Mouse (Mus musculus) cortical plate, adult 2 months (tissue): ENCODE data around the gene Slc6a2. TPM values are rescaled to one million over a fixed set of nuclear protein-coding genes. Genes with fewer than 3 reads are reported as not detected.

Experiments used
- H3K27ac ChIP-seq: fragments of 200-500 bp; 2 replicates; pipeline ENCODE4 v1.5.1; 2012; ENCODE audit warnings: low read length, control low read depth, inconsistent platforms; ENCODE audit not compliant: insufficient read depth
- H3K4me1 ChIP-seq: fragments of 200-500 bp; 2 replicates; pipeline ENCODE4 v1.6.1; 2011; ENCODE audit warnings: low read length; ENCODE audit not compliant: control insufficient read depth, insufficient read depth
- H3K4me3 ChIP-seq: fragments of 200-500 bp; 2 replicates; pipeline ENCODE4 v1.5.1; 2011; ENCODE audit warnings: mild to moderate bottlenecking, low read length, control low read depth; ENCODE audit not compliant: insufficient read depth
- CTCF ChIP-seq: fragments of 200-500 bp; IDR thresholded peaks from 2 replicates; pipeline ENCODE4 v1.5.1; 2011; ENCODE audit warnings: mild to moderate bottlenecking, control low read depth, low read length; ENCODE audit not compliant: insufficient read depth; ENCODE audit errors: extremely low read depth
- POLR2A ChIP-seq: fragments of 200-500 bp; IDR thresholded peaks from 2 replicates; pipeline ENCODE4 v1.6.1; 2011; ENCODE audit warnings: mild to moderate bottlenecking, low read length, control low read depth; ENCODE audit not compliant: insufficient read depth; ENCODE audit errors: extremely low read depth
- polyA plus RNA-seq: library from polyadenylated mRNA; depleted of rRNA; stranded (reverse); fragments of >200 nt; gene quantifications from 2 replicates; pipeline ENCODE4 v1.2.3, GENCODE M21; 2012; rRNA removed

The Slc6a2 gene
- 0.02 TPM in 2 replicates for polyA plus RNA-seq

GRCm38 (mm10) chr8:92959779-92960178 lies at the start of gene Slc6a2:
TSS of gene Slc6a2 (plus strand) at chr8:92960079.
- Histone ChIP-seq H3K4me3 (no peak within 1 kb of the TSS), H3K27ac (no peak within 1 kb of the TSS), H3K4me1 (no peaks in the 10 kb centered on the region)
- no peak for TF ChIP-seq POLR2A
- no peak for TF ChIP-seq CTCF

GRCm38 (mm10) chr8:92911477-92911876 lies 48.4 kb upstream of the Slc6a2 start:
- no peak for TF ChIP-seq POLR2A
- Histone ChIP-seq H3K27ac (no peak overlapping the region), H3K4me3 (no peak overlapping the region), H3K4me1 (no peaks in the 10 kb centered on the region)

GRCm38 (mm10) chr8:92913396-92913795 lies 46.5 kb upstream of the Slc6a2 start:
- H3K27ac ChIP-seq: no peak overlapping the region
- H3K4me3 ChIP-seq: no peak overlapping the region
- no peaks in the 10 kb centered on the region for H3K4me1 ChIP-seq
- TF ChIP-seq CTCF (no peak), POLR2A (no peak)

GRCm38 (mm10) chr8:92916082-92916481 lies 43.8 kb upstream of the Slc6a2 start:
- Histone ChIP-seq H3K4me1 (no peaks in the 10 kb centered on the region), H3K4me3 (no peak overlapping the region), H3K27ac (no peak overlapping the region)
- no peak for TF ChIP-seq CTCF
- TF ChIP-seq POLR2A: no peak

GRCm38 (mm10) chr8:92921768-92922167 lies 38.1 kb upstream of the Slc6a2 start:
- no peak overlapping the region for H3K27ac ChIP-seq
- H3K4me3 ChIP-seq: no peak overlapping the region
- H3K4me1 ChIP-seq: no peaks in the 10 kb centered on the region
- TF ChIP-seq CTCF: no peak

GRCm38 (mm10) chr8:92928986-92929385 lies 30.9 kb upstream of the Slc6a2 start:
- TF ChIP-seq POLR2A (no peak), CTCF (no peak)
- Histone ChIP-seq H3K4me1 (no peaks in the 10 kb centered on the region), H3K27ac (no peak overlapping the region), H3K4me3 (no peak overlapping the region)

- no peak for TF ChIP-seq CTCF
- TF ChIP-seq POLR2A: no peak
- H3K4me3 ChIP-seq: no peak overlapping the region
- no peak overlapping the region for H3K27ac ChIP-seq
- H3K4me1 ChIP-seq: no peaks in the 10 kb centered on the region
Measured at GRCm38 (mm10) chr8:92938056-92938455, 21.8 kb upstream of the Slc6a2 start.

- no peak overlapping the region for H3K27ac ChIP-seq
- H3K4me1 ChIP-seq: no peaks in the 10 kb centered on the region
- no peak overlapping the region for H3K4me3 ChIP-seq
- TF ChIP-seq POLR2A (no peak), CTCF (no peak)
Measured at GRCm38 (mm10) chr8:92949071-92949470, 10.8 kb upstream of the Slc6a2 start.

- H3K27ac ChIP-seq: no peak overlapping the region
- no peak overlapping the region for H3K4me3 ChIP-seq
- TF ChIP-seq POLR2A (no peak), CTCF (no peak)
- no peaks in the 10 kb centered on the region for H3K4me1 ChIP-seq
Measured at GRCm38 (mm10) chr8:92950639-92951371, 9.1 kb upstream of the Slc6a2 start.

- TF ChIP-seq POLR2A (no peak), CTCF (no peak)
- H3K27ac ChIP-seq: no peak overlapping the region
- no peaks in the 10 kb centered on the region for H3K4me1 ChIP-seq
- H3K4me3 ChIP-seq: no peak overlapping the region
Measured at GRCm38 (mm10) chr8:92954044-92954443, 5.8 kb upstream of the Slc6a2 start.
